Mouse (Mus musculus) ovary, postnatal 14 days (tissue): ENCODE results near the gene Ice1.

Source experiments
- DNase-seq: peaks from one replicate; pipeline ENCODE4 v3.0.0; 2022; ENCODE audit warnings: low spot score

The Ice1 gene

DNA sequence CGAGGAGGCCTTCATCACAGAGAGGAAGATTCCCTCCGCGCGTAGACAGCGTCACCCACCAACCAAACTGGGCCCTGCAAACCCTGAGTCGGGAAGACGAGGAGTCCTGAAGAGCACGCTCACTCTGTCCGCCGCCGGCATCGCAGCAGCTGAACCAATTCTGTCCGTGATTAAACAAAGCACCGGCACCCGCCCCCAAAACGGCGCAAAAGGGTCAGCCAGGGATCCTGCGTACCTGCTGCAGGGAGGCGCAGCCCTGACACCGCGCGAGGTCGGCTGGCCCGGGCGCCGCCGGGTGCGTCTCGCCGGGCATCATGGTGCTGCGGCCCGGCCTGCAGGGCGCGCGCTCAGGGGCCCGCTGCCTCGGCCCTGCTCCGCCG is at the start of gene Ice1:
TSS of gene Ice1 (minus strand) at position 353 of the 380 bp plus-strand sequence.
- DNase-seq, result no peak

DNA sequence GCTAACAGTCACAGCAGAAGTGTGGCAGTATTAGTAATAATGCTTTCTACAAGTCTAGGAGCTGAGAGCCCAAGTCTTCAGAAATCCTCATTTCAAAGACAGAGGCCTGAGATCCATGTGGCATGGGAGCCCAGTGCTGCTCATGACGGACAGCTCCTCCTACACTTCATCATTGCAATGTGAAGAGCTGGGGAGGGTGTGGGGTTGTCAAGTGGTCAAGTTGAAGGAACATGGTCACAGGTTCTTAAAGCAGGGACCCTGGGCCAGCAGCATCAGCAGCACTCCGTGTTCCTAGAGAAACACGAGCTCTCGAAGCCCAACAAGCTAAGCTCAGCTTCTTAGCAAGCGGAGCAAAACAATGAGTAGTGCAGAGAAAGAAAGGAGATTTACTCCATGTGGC is 48.4 kb upstream of the Ice1 start:
- DNase-seq, result no peak

DNA sequence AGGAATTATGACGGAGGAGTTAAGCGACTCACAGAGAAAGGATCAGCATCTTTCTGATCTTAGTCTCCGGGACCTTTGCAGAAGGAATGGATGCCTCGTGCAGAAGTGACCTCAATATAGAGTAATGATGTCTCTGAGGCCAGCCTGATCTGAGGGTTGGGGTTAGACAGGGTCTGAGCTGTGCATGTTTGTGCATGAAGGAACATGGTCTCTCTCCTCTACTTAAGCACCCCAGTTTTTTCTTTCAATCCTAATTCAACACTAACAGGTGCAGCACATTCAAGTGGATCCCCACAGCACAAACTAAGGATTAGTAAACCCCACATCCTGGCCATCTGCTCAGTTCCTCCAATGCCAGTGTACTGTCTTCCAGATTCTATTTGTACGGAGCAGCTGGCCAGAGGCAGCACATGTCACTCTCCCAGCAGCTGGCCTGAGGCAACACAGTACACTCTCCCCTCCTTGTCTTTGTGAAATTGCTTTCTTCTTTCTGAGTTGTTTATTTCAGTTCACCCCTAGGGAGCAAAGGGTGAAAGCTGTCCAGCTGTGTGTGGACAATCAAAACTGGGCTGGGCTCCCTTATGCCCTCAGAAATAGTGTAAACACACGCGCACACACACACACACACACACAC is 47.7 kb upstream of the Ice1 start:
- DNase-seq, result no peak

DNA sequence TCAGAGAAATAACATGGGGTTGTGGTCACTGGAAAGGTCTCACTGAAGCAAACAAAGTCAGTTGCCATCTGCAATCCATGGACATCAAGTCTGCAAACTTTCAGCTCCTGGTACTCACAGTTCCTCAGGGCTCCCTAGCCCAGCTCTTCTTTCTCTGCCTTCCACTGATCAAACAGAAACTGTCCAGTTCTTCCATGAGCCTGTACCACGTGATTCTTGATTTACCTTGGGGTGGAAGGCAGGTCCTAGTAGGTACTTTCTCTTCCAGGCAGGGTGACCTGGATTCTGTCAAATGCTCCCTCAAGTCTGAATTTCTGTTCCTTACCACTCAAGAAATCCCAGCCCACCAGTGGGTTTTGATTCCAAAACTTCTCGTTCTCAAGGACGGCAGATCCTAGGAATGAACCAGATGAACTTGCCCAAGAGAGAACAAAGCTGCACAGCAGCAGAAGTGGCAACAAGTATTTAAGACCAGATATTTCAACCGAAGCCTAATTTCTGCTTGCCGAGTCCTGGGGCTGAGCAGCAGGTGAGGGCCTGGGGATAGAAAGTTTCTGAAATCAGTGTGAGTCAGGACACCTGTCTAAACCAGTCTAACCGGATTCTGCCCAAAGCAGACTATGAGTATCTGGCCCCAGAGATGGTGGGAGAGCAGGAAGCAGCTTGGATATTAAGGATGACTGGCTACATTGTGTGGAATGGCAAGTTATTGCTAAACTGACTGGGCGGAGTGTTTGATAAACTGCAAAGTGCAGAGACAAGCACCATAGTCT is 44.2 kb upstream of the Ice1 start:
- DNase-seq, result no peak

DNA sequence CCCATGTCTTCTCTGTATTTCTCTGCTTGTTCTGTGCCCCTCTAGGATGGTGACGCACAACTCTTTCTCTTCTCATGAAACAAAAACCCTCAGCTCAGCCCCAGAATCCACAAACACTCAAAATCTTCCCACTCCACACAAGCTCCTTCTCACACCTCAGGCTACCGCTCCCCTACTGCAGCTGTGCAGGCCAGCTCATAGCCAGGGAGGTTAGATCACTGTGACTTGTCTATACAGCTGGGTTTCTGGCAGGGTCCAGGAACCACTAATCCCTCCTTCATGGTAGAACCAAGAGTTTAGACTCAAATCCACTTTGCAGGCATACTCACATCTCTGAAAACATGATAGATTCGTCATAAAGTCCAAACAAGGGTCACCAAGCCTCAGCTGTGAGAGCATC is 42.9 kb upstream of the Ice1 start:
- DNase-seq, result no peak

DNA sequence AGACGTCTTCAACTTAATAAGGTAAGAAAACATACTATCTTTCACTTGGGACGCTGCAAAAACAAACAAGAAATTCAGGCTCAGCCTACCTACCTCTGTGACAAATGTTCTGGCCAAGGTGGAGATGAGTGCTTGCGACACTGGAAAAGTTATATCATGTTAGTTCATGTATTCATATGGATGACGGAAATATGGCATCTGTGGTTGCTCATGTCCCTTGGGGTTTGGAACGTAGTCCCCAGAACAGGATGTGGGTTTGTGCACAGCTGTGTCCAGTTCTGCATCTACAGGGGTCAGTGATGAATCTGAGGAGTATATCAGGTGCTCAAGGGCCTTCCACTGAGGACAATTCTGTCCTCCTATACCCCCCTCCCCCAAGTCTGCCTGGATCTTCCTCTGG is 40.3 kb upstream of the Ice1 start:
- DNase-seq, result no peak

DNA sequence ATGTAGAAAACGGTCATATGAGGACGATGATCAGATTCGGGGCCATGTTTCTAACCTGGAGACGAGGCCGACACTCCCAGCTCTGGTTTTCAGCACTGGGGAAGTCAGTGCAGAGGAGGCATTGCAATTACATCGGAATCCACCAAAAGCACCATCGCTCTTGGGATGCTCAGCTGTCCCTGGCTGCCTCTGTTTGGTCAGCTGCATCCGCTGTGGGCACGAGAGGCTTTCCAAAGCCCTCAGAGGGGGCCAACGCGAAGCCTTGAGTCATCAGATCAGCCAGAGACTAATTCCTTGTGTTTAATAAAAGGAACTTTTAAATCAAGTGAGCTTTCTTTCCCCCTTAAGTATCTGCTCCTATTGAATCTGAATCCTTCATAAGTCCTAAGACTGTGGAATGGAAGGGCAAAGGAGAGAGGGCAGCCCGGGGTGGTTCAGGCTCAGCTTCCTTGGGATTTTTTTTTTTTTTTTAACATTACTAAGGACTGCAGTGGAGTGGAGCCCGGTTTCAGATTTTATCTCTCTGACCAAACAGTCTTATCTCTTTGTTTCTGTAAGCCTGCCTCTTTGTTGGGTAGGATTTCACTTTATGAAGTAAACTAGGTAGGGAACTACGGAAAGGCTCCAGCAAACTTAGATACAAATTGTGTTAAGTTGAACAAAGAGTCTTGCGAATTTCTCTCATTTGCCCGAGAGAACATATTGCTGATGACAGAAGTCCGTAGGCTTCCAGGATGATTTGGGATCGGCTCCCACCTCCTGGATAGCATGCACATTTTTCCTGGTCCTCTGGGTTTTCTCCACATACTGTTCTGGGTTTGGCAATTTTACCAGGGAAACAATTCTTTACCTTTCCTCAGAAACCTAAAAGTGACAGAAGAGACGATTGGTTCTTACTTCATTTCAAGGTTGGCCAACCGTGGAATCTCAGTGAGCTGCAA is 39.1 kb upstream of the Ice1 start:
- no peak for DNase-seq

DNA sequence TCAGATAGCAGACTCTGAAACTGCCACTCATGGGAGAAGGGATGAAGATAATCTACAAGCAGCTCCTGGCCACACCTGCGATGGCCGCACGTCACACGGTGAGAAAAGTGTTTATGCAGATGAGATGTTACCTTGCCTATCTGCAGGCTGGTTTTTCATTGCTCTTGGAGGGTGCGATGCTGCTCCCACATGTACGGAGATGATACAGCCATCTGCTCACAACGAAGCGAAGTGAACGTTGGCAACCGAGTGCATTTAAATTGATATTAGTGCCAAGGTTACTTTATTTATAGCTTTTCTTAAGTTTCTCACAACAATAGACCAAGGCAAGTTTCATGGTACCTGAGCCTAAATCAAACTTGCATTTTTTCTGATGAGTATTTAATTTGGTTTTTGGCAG is 37.6 kb upstream of the Ice1 start:
- no peak for DNase-seq

DNA sequence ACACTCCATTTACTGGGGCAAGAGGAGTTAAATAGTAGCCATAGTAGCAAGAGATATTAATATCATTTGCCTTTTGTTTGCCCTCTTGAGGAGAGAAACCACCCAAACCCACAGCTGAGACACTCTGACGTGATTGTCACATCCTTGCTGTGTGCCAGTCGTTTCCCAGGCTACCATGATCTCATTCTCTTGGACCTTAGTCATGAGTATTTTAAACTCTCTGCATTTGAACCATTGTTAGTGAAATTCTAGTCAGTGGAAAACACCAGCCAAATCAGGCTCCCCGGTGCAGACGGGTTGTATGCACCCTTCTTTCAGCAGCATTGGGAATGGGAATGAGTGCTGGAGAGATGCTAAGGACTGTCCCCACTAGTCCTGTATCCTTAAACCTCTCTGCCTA is 32.6 kb upstream of the Ice1 start:
- DNase-seq, result no peak

DNA sequence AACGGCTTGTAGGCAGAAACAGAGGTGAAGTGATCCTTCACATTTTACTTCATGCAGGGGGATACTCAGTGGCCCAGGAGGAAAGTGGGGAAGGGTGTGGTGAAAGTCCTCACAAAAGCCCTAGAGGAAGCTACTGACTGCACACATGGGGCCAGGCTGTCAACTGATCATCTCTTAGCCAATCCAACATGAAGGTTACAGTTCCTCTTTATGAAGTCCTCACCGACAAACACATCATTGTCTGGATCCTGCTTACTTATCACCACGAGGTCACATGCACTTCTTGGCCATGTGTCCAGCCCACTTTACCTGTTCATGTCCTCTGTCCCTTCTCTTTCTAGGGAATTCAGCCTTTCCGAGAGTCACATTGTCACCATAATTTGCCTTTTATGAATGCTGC is 22.3 kb upstream of the Ice1 start:
- no peak for DNase-seq

DNA sequence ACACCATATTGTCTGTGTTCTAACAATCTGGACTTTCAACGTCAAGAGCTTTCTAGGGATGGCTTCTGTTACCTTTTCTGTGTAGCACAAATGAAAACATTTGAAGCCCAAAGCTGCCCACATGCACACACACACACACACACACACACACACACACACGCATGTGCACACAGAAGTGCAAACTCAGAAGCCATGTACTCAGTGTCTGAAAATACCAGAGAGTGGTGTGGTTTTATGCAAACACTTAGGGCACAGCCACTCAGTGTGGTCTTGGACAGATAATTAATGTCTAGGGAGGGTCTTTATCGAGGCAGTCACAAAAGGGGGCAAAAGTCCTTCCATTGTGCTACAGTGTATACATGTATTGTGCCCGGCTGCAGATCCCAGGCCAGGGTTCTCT is 19.3 kb upstream of the Ice1 start:
- no peak for DNase-seq

DNA sequence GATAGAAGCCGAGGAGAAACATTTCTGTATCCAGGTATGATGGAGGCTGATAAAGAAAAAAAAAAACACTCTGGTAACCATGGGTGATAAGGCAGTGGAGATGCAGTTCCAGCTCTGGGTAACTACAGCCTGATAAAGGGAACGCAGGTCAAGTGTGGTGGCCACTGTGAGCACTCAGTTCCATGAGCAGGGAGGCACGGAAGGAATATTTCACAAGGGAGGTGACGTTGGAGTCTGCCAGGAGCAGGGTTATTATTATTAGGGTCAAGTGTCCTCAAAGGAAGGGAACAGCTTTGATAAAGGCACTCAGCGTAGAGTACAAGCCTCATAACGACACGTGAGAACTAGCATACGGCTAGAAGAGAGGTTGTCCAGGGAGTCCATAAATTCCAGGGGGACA is 18.9 kb upstream of the Ice1 start:
- DNase-seq, result no peak

DNA sequence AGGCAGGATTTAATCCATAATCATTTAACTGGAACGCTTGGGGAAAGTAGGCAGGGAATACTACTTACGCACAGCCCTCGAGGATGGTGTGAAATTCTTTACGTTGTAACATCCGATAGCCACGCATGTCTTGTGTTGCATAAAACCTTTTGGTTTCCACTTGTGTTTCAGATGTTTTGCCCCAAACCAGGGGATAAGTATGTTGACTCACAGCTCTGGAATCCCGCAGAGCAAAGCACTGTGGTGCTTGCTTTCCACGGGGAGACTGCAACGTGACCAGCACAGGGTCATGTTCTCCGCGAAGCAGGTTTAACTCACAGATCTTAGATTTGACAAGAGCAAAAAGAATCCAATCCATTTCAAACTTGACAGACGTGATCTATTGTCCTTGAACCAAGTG is 18.1 kb upstream of the Ice1 start:
- DNase-seq, result no peak

DNA sequence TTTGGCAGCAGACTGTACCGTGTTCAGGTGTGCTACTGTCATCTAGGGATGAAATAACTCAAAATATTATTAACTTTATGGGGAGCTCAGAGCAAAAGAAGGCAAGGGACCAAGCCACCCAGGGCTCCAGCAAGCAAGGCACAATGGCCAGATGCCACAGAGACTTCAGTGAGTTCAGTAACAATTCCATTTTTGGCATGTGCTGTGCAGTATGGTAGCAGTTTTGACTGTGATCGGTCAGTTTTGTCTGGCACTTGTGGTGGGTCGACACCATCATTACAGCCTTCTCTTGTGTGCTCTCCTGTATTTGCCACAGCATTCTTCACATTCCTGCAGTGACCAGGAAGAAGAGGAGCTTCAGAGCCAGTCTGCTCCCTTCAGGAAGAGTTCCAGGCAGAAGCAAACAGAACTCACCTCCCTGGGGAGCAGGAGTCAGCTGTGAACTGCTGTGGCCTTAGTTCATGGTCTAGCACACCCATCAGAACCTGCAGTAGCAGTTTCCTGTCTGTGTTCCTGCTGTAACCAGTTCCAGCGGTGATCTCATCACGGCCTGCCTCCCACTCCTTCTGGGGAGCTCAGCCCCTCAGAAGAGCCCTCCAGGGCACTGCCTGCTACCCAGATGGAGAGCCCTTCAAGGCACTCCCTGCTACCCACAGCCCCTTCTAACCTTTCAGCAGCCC is 16.8 kb upstream of the Ice1 start:
- DNase-seq, result no peak

DNA sequence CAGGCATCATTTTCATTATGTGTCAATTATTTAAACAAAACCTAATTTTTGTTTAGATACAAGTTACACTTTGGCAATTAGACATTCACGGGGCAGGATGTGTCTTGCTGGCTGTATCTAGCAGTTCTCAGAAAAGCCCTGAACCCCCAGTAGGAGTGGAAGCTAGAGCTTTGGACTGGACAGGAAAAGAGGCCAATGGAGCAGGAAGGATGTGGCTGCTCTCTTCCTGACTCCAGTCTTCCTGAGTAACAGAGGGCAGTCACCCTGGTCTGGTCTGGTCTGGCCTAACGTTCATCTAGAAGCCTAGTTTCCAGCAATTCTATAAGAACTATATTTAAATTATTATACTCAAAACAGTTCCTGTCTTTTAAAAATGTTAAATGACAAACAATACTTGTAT is 16.0 kb upstream of the Ice1 start:
- DNase-seq, result no peak

DNA sequence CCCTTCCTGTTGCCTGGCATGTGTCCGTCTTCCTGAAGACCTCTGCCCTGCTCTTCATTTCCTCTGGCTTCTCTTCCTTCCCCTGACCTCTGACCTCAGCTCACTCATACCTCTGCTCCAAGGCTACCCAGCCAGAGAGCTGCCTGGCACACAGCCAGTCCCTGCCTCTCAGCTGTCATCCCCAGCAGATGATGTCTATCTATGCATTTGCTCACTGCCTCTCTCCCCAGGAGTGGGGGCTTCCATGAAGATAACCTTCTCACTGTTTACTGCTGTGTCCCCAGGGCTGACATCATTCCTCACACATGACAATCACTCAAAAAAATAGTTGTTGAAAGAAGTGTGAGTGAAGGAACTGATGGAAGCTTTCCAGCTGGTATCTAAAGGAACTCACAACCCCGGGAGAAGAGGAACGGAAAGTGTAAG is 12.6 kb upstream of the Ice1 start:
- DNase-seq, result no peak

DNA sequence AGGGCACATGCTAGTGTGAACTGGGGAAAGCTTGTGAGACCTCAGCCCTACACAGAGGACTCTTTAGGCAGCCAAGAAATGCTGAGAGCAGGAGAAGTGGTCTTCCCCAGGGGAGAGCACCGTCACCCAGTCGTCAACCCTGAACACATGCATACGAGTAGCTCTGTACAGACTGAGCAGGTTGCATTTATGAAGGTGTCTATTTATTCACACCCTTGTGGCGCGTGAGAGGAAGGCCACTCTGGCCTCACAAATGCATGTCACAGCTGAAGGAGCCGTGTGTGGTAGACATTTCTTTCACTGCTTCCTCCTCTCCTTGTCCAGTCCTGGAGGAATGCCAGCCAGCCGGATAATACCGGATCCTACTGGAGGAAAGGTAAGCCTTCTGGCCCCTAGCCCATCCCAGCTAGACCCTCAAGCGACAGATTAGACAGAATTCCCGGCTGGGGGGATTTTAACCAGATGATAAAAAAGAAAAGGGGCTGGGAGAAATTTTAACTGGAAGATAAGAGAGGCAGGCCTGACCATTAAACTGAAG is 8.6 kb upstream of the Ice1 start:
- DNase-seq, result no peak

DNA sequence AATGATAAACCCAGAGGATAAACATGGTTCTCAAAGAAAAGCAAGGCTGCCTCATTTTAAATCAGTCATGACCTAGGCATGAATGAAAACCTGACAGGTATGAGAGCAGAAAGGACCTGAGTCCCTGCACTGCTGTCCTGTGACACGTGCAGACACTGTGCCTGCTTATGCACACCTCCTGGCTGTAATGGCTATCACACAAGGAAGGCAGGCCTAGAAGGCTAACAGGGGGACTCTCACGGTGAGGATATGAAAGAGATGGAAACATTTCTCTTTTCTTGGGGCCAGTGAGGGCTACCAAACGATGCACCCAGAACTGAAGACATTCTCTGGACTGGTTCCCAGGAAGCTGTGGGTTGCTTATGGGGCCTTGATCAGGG is 6.6 kb upstream of the Ice1 start:
- DNase-seq, result no peak

DNA sequence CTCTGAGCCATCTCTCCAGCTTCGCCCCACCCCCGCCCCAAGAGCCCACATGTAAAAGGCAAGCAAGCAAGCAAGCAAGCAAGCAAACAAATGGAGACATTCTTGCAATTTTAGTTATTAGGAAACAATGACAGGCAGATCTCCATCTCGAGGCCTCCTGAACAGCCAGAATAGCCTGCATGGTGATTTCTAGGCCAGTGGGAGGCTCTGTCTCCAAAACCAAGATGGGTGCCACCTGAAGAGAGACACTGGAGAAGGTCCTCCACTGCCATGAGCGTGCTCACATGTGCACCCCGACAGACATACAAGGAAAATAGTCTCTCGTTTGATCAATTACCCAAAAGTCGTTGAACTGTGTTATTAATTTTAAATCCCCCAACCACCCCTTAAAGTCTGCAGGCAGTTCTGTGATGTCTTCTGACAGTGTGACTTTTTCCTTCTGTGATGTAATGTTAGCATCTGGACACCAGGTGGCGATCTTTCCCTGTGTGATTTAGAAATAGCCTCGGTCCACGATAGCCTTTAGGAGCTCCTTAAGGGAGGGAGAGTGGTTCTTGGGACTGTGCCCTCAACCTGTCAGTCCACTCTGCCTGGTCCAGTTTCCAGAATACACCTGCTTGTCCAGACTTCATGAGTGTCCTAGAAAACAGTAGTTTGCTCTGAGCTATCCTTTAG is 6.1 kb upstream of the Ice1 start:
- DNase-seq, result peak; percentile 57

DNA sequence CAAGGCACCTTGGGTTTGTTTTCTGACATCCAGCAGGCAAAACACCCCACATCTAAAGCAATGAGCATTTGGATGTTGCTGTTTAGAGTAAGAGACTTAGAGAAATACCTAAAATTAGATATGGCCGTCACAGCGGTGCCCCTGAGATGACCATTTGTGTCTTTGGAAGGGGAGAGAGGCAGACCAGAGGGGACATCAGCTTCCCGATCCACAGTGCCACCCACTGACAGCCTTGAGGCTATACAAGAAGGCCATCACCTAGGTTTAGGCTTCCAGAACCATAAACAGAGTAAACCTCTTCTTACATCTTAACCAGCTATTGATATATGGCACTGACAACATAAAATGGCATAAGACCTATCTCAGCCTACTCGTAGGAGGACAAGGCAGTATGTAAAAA is 4.5 kb upstream of the Ice1 start:
- DNase-seq, result no peak

DNA sequence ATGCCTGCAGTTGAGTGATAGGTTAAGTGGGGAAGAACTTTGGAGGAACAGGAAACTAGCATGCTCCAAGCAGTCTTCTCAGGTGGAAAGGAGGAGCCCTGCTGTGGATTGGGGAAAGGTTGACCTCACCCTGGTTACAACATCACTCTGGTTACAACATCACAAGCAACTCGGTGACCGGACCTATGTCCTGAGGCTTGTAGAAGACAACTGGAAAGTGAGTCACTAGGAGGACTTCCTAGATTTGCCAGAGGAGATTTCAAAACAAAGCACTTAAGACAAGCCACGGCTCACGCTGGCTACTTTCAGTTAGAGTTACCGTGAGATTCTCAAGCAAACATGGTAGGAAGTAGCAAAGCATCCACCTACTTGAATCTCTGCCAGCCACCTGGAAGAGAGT is 3.9 kb upstream of the Ice1 start:
- DNase-seq, result no peak

DNA sequence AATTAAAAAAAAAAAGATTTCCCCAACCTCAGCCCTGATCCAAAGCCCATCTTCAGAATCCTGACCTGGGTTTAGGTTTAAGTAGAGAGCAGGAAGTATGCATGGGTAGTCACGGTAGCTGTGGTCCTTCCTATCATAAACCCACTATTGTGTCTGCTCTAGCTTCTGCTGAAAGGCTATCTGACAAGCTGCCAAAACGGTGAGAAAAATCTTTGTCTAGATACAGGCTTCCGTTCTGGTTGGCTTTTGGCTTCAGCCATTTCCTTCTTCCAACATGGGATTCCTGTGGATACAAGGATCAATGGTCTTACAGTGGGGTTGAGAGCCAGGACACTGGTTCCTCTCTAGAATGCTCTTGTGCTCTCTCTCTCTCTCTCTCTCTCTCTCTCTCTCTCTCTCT is 2.2 kb upstream of the Ice1 start:
- no peak for DNase-seq
